Mouse (Mus musculus) E14TG2a.4 (cell line): ENCODE results near the gene Tead1.

Experiments used
- CTCF ChIP-seq: conservative IDR thresholded peaks from 2 replicates; pipeline ENCODE4 v1.5.1; 2014; ENCODE audit warnings: low read length
- NANOG ChIP-seq: IDR thresholded peaks from 2 replicates; pipeline ENCODE4 v1.6.1; 2014; ENCODE audit warnings: borderline replicate concordance, low read length, mixed read lengths

DNA sequence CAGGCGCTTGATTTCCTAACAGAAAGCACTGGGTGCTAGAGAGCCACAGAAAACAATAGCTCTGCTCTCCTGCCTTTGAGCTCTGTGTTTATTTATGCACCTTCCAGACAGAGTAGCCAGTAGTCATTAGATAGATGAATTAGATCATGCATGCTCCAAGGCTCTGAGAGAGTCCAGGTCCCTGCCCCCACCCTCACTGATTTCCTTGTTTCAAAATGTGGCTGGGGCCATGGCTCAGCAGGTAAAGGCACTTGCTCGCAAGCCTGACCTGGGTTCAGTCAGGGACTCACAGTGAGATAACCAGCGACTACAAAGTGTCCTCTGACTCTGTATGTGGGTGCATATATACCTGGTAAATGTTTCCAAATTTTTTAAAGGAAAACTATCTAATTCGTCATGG lies 174.7 kb downstream of the Tead1 start:
- TF ChIP-seq CTCF (no peak), NANOG (no peak)
